Mouse (Mus musculus): ENCODE results near the gene Tmbim6.
"Not testable (repeated sequence)": the region's sequence is repeated elsewhere in the genome, so short reads cannot be mapped to it uniquely, and the experiment has no call there.

The Tmbim6 gene

GRCm38 (mm10) chr15:99384071-99384470 lies 8.6 kb upstream of the Tmbim6 start:
- DNase-seq (ENCODE audit: low spot score): no peak

DNA sequence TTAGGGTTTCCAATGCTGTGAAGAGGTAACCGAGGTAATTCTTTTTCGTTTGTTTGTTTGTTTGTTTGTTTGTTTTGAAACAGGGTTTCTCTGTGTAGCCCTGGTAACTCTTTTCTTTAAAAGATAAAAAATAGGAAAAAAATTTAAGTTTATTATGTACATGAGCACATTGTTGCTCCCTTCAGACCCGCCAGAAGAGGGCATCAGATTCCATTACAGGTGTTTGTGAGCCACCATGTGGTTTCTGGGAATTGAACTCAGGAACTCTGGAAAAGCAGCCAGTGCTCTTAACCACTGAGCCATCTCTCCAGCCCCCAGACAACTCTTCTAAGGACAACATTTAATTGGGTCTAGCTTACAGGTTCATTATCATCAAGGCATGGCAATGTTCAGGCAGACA lies 6.6 kb upstream of the Tmbim6 start:
- not testable (repeated sequence) for DNase-seq (ENCODE audit: low spot score)

- no peak for DNase-seq (ENCODE audit: low spot score)
Observed at GRCm38 (mm10) chr15:99386796-99387195, 5.9 kb upstream of the Tmbim6 start.

GRCm38 (mm10) chr15:99387976-99388375 lies 4.7 kb upstream of the Tmbim6 start:
- DNase-seq (ENCODE audit: low spot score): no peak

- DNase-seq (ENCODE audit: low spot score): no peak
Observed at GRCm38 (mm10) chr15:99390472-99391401, 1.9 kb upstream of the Tmbim6 start.

DNA sequence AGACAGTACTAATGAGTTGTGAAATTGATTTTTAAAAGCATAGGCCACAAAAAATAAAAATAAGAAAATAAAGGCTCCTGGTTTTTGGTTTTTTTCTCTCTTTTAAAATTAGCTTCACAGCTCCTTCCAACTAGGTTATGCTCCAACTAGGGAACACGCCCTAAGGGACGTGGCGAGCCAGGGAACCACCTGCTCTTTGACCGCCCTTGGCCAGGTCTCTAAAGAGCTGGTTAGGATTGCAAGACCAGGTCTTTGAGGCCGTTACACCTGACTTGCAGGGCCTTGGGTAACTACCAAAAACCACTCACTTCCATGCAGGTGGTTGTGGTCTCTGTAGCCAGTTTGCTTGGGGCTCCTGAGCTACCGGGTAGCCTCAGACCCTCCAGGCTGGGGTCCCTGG lies 707 bp upstream of the Tmbim6 start:
- DNase-seq (ENCODE audit: low spot score): no peak

DNA sequence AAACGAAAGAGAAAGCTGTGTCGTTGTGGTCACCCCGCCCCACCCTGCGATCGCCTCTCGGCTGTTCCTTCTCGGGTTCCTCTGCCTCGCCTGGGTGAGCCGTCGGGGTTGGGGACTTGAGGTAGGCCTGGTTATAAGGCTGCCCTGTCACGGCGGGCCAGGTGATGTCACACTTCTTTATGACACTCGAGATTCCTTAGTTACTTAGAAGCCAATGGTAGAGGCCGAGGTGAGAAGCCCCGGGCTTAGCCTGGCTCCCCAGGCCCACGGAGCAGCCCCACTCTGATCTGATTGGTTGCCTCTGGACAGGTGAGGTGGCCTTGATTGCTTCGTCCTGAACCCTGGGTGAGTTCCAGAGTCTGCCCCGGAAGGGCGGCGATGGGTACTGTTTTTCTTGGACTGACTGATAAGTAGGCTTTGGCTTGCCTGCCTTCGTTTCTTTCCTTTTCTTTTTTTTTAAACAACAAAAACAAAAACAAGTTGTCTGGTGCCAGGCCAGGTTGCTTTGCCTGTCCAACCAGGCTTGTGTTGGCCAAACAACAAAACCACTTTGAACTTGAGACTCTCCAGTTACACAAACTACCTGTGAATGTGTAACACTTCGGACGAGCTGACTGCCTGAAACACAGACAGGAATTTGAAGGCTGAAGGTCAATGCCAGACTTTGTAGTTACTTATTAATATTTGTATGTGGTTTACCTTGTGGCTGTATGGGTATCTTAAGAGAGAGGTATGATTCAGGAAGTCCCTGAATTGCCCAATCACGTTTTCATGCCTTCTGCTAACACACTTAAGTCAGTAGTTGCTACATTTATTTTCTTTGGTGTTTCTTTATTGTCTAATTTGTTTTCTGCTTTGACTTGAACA lies 937 bp downstream of the Tmbim6 start:
- no peak for DNase-seq (ENCODE audit: low spot score)

DNA sequence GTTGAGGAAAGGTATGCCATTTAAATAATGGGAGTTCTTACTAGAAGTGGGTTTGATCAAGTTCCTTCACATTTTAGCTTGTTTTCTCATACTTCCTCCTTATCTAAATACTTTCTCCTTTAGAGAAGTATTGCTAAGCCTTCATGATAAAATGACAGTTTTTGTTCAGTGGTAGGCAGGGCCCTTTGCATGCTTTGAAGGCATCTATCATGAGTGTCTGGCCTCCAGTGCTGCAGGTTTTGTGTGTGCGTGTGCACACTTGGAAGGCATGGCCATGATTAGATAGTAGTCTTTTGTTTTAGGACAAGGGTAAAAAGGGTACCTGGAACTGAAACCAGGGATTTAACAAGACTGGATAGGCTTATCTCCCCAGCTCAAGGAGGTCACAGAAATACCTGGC lies 3.8 kb downstream of the Tmbim6 start:
- no peak for DNase-seq (ENCODE audit: low spot score)

DNA sequence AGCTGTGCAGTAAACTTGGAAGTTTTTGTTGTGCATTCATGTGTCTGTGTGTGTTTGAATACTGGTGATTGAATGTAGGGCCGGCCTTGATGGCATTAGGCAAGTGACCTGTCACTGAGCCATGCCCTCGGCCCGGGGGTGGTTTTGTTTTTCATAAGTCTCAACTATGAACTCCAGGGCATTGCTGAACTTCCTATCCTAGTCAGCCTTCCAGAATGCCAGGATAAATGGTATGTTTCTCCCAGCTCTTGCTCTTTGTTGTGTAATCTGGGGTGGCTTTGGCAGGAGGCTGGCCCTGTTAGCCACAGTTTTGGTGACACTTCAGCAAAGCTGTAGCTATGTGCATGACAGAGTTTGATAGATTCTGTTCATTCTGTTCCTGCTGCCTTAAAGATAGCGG lies 4.2 kb downstream of the Tmbim6 start:
- no peak for DNase-seq (ENCODE audit: low spot score)

DNA sequence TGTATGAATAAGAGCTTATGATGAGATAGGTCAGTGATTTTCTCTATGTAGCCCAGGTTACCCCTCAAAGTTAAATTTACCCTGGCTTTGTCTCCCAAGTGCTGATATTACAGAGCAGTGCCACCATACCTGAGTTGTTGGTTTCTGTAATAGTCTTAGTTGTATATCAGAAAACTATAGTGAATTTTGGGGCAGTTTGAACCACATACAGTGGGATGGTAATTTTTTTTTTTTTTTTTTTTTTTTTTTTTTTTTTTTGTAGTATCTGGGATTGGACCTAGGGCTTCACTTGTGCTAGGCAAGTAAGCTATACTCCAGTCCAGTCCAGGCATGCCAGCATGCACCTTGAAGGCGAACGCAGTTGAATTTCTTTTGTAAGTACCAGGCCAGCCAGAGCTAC lies 4.9 kb downstream of the Tmbim6 start:
- no peak for DNase-seq (ENCODE audit: low spot score)

DNA sequence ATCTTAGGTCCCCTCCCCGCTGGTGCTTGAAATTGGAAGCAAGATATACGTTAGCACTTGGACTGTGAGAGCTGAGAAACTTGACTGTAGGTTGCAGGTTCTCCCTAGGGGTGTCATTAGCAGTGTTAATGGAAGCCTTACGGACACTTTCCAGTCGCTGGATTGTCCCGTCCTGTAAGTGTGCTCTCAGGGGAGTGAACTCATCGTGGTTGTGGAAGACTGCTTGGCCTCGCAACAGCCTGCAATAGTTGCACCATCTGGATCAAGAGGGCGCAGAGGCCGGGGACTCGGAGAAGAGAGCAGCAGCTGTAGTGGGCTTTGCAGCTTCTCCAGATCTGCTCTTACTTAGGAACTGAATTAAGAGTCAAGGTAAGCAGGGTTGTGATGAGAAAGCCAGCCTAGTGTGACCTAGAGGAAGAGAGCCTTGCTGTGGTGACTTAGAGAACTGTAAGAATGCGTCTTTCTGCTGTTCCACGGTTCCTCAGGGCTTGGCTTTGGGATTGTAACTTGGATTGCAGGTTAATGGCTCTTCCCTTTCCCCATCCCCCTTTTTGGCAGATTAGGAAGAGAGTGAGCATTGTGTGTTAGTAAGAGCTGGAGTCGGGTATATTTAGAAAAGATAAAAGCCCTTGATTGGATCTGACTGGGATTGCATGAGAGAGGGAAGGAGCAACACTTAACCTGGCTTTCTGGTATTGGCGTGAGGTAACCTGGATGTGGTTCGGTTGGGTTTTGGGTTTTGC lies 7.0 kb downstream of the Tmbim6 start:
- no peak for DNase-seq (ENCODE audit: low spot score)

GRCm38 (mm10) chr15:99400602-99401001 lies 7.9 kb downstream of the Tmbim6 start:
- no peak for DNase-seq (ENCODE audit: low spot score)

DNA sequence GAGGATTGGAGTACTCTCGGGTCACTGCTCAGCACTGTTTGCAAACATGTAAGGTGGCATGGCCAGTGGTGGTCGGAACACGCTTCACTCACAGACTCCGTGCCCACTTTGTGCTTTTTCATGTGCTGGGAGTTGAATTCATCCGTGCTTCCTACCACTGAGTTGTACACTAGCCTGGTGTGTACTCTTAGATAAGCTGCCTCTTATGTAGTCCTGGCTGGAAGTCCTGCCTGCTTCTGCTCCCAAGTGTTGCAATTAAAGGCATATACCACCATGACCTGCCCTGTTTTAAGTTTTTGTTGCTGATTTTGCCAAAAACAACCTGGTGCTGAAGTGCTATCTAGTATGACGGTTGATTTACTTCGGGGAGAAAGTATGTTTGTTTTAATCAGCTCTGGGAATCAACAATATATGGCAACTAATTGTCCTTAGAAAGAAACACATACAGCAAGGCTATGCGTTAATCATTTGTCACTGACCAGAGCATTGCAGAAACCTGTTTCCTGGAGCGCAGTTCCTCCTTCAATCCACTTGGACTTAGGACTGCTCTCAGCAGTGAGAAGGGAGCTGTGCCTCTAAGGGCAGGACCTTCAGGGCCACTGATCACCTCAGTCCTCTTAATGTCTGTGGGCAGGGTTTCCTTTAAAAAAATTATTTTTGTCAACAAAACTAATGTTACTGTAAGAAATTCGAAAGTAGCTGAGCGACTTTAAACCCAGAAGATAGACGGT lies 10.6 kb downstream of the Tmbim6 start:
- DNase-seq (ENCODE audit: low spot score): no peak

DNA sequence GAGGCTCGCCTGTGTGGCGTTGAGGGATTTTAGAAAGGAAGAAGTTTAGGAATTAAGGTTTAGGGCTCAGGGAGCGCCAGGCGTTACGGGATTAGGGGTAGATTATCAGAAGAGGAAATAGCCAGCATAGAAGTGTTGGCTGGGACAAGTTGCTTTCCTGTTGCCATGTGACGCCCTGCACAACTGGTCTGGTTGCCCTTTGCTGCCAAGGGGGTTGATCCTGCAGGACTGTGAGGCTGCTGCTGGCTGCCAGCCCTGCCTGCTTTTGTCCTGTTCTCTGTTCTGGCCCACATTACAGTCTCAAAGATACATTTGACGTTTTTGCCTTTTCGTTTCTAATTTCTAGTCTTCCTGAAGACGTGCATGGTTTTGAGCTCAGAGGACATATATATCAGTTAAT lies 12.5 kb downstream of the Tmbim6 start:
- no peak for DNase-seq (ENCODE audit: low spot score)

DNA sequence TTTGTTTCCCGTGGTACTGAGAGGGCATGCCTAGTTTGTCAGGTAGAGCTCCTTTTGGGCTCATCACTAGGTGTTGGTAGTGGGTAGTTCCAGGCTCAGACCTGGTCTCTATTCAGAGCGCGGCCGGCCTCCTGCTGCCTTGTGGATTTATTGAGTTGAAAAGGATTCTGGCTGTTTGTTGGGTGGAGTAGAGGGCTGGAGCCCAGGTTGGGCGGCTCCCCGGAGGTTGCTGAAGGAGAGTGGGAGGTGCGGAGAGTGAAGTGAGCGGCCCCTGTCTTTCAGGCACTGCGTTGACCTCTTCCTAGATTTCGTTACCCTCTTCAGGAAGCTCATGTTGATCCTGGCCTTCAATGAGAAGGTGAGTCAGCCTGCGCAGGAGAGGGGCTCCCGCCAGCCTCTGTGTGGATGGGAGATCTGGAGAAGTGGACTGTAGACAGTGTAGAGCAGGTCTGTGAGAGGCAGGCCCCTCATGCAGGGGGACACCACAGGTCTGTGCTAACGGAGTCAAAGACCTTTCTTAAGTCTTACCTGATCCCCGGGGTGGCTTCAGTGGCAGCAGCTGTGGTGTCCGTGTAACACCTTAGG lies 14.4 kb downstream of the Tmbim6 start:
- DNase-seq (ENCODE audit: low spot score): no peak

- DNase-seq (ENCODE audit: low spot score): no peak
Observed at GRCm38 (mm10) chr15:99408845-99409244, 16.2 kb downstream of the Tmbim6 start.

- DNase-seq (ENCODE audit: low spot score): no peak
Observed at GRCm38 (mm10) chr15:99411747-99412146, 19.1 kb downstream of the Tmbim6 start.

DNA sequence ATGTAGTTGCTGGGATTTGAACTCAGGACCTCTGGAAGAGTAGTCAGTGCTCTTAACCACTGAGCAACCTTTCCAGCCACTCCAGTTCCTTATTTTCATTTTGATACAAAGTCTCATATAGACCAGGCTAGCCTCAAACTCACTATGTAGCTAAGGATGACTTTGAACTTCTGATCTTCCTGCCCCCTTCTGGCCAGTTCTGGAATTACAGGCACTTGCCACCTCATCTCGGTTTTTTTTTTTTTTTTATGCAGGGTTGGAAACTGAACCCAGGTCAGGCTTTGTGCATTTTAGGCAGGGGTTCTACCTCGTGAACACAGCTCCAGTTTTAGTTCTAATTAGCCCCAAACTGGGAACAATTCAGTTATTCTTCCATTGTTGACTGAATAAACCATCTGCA lies 23.1 kb downstream of the Tmbim6 start:
- DNase-seq (ENCODE audit: low spot score): no peak

- peak; percentile 56 for DNase-seq (ENCODE audit: low spot score)
Observed at GRCm38 (mm10) chr15:99416348-99416882, 23.7 kb downstream of the Tmbim6 start.

GRCm38 (mm10) chr15:99416957-99417356 lies 24.3 kb downstream of the Tmbim6 start:
- DNase-seq (ENCODE audit: low spot score): no peak

DNA sequence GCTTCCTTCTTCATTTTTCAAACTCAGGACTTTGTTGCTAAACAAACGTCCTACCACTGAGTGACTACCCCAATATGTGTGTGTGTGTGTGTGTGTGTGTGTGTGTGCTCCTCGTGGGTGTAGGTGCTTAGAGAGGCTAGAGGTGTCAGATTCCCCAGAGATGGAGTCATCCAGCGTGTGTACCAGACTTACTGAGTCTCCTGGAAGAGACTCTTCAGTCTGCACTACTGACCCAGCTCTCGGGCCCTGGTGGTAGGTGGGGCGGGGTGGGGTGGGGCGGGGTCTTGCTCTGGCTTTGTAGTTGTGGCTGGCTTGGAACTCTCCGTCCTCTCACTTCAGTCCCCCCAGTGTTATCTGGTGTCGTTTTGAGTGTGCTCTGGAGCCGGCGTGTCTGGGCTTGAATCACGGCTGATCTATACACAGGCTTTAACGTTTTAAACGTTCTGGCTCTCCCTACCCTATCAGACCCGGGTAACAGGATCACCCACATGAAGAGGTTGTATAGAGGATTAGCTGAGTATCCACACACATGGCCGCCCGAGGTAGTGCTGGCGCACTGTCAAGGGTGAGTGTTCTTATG lies 25.1 kb downstream of the Tmbim6 start:
- no peak for DNase-seq (ENCODE audit: low spot score)

All from ovary, postnatal 10 days (tissue).